9 mouse cellular contexts compared by ENCODE assay signal in genomic region chr6:108276880-108277507, GRCm38 (mm10).
DNase-seq lines count a peak whose midpoint lies in the region; ATAC-seq and TF ChIP-seq lines count a peak whose summit lies in the region.
"Had no signal": no experiment of that assay in that cellular context is flagged by ENCODE, and none has a peak within 500 bp of the region (broad histone marks: within the 10 kb centered on the region; RNA-seq: fewer than 3 reads in every experiment).

No protein-coding gene starts in this region.

- peaks cover 18% of the 10 kb centered on the region for H3K79me2 ChIP-seq in CH12.LX (replicated peaks; ENCODE audit: control insufficient read depth, extremely low read depth, insufficient read depth, poor library complexity, severe bottlenecking)

- no peak for TF ChIP-seq CTCF in CH12.LX (conservative IDR thresholded peaks at IDR 0.05 in 1 of 2, IDR thresholded peaks at IDR 0.05 in 1 of 2; ENCODE audit: low read depth in 2 of 2, low read length in 2 of 2)
- TF ChIP-seq CTCF in stomach, postnatal 0 days (IDR thresholded peaks at IDR 0.05; ENCODE audit: low read depth): no peak

- H3K4me3 ChIP-seq in heart, embryonic 12.5 days: no peak overlapping the region
- H3K4me3 ChIP-seq in CH12.LX (replicated peaks in 1 of 3; ENCODE audit: low read depth in 2 of 3, low read length in 2 of 3, poor library complexity in 1 of 3): no peak overlapping the region
- H3K4me3 ChIP-seq in stomach, postnatal 0 days (ENCODE audit: low read depth, low read length): no peak overlapping the region
- no peak overlapping the region for H3K4me3 ChIP-seq in midbrain, embryonic 15.5 days
- H3K4me3 ChIP-seq: embryonic facial prominence, embryonic 12.5 days had no signal

- no peaks in the 10 kb centered on the region for H3K9me3 ChIP-seq in heart, embryonic 12.5 days (replicated peaks)
- no peaks in the 10 kb centered on the region for H3K9me3 ChIP-seq in CH12.LX (replicated peaks; ENCODE audit: low read length)
- H3K9me3 ChIP-seq in stomach, postnatal 0 days (ENCODE audit: control insufficient read depth, low read length): no peaks in the 10 kb centered on the region
- no peaks in the 10 kb centered on the region for H3K9me3 ChIP-seq in midbrain, embryonic 15.5 days
- H3K9me3 ChIP-seq: embryonic facial prominence, embryonic 12.5 days had no signal

- ATAC-seq in heart, embryonic 12.5 days (ENCODE audit: insufficient number of reproducible peaks, low FRiP score): no peak
- no peak for ATAC-seq in stomach, postnatal 0 days (ENCODE audit: low FRiP score, low TSS enrichment)
- no peak for ATAC-seq in midbrain, embryonic 15.5 days (replicated peaks)

- no peaks in the 10 kb centered on the region for H3K27me3 ChIP-seq in heart, embryonic 12.5 days (replicated peaks)
- H3K27me3 ChIP-seq in CH12.LX (replicated peaks): no peaks in the 10 kb centered on the region
- no peaks in the 10 kb centered on the region for H3K27me3 ChIP-seq in stomach, postnatal 0 days (ENCODE audit: control insufficient read depth, insufficient read depth, low read length)
- no peaks in the 10 kb centered on the region for H3K27me3 ChIP-seq in midbrain, embryonic 15.5 days (replicated peaks)
- H3K27me3 ChIP-seq: embryonic facial prominence, embryonic 12.5 days had no signal

- 80% methylated on average over 12 of the region's 12 CpGs for WGBS in heart, embryonic 12.5 days
- WGBS in stomach, postnatal 0 days: 80% methylated on average over 12 of the region's 12 CpGs
- 87% methylated on average over 12 of the region's 12 CpGs for WGBS in midbrain, embryonic 15.5 days

- no peak for TF ChIP-seq RAD21 in CH12.LX (IDR thresholded peaks at IDR 0.05; ENCODE audit: low read depth, low read length)

- in situ Hi-C loops in CH12.LX (cut with MboI; ENCODE audit: low pct_ligation_motif_present, low pct_unique_long_range_greater_than_20kb, low sequenced_read_pairs): no loop called here

- DNase-seq in heart, adult 18-20 months: peak; percentile 45 to 55
- DNase-seq in CH12.LX (ENCODE audit: extremely low read depth): no peak
- peak; percentile 76 to 86 for DNase-seq in layer of hippocampus, adult 8-10 months (ENCODE audit: low spot score in 2 of 2)
- DNase-seq in lung, postnatal 36 days: peak; percentile 65
- DNase-seq in urinary bladder, adult 18-20 months (ENCODE audit: low spot score in 2 of 2): no peak
- DNase-seq in stomach, postnatal 0 days (ENCODE audit: low spot score): no peak

- peaks cover 54% of the 10 kb centered on the region for H3K4me1 ChIP-seq in heart, embryonic 12.5 days (replicated peaks)
- H3K4me1 ChIP-seq in CH12.LX (ENCODE audit: control insufficient read depth in 1 of 2, insufficient read depth in 2 of 2): peaks cover 34 to 64% of the 10 kb centered on the region in 2 experiments
- no peaks in the 10 kb centered on the region for H3K4me1 ChIP-seq in stomach, postnatal 0 days (replicated peaks; ENCODE audit: control insufficient read depth, insufficient read depth)
- no peaks in the 10 kb centered on the region for H3K4me1 ChIP-seq in midbrain, embryonic 15.5 days
- H3K4me1 ChIP-seq: embryonic facial prominence, embryonic 12.5 days had no signal

- TF ChIP-seq POLR2A in CH12.LX (IDR thresholded peaks at IDR 0.05; ENCODE audit: low read depth, low read length): no peak

- dilution Hi-C loops in CH12.LX (cut with MboI; ENCODE audit: extremely low pct_ligation_motif_present, extremely low pct_unique_long_range_greater_than_20kb, low sequenced_read_pairs): no loop called here

- no peaks in the 10 kb centered on the region for H3K36me3 ChIP-seq in heart, embryonic 12.5 days
- peaks cover 4 to 35% of the 10 kb centered on the region in 2 experiments for H3K36me3 ChIP-seq in CH12.LX (replicated peaks in 1 of 2; ENCODE audit: control insufficient read depth in 1 of 2, insufficient read depth in 1 of 2, low read length in 1 of 2)
- no peaks in the 10 kb centered on the region for H3K36me3 ChIP-seq in stomach, postnatal 0 days (ENCODE audit: control insufficient read depth, insufficient read depth, low read length)
- H3K36me3 ChIP-seq in midbrain, embryonic 15.5 days (replicated peaks): no peaks in the 10 kb centered on the region
- H3K36me3 ChIP-seq: embryonic facial prominence, embryonic 12.5 days had no signal

- TF ChIP-seq EP300 in CH12.LX (IDR thresholded peaks at IDR 0.05; ENCODE audit: low read length): no peak
- no peak for TF ChIP-seq EP300 in stomach, postnatal 0 days (optimal IDR thresholded peaks at IDR 0.05)

- H3K4me2 ChIP-seq in heart, embryonic 12.5 days: no peak overlapping the region
- no peak overlapping the region for H3K4me2 ChIP-seq in CH12.LX (ENCODE audit: insufficient read depth, low read depth, poor library complexity, severe bottlenecking)
- no peak overlapping the region for H3K4me2 ChIP-seq in stomach, postnatal 0 days (replicated peaks; ENCODE audit: low read depth)
- H3K4me2 ChIP-seq in midbrain, embryonic 15.5 days: no peak overlapping the region
- H3K4me2 ChIP-seq: embryonic facial prominence, embryonic 12.5 days had no signal

- no peak overlapping the region for H3K27ac ChIP-seq in heart, embryonic 12.5 days (ENCODE audit: poor library complexity, severe bottlenecking)
- peak overlapping the region; percentile 21; the same call in 1 of the 2 replicates for H3K27ac ChIP-seq in CH12.LX (ENCODE audit: insufficient read depth, low read depth)
- no peak overlapping the region for H3K27ac ChIP-seq in stomach, postnatal 0 days (replicated peaks)
- H3K27ac ChIP-seq in midbrain, embryonic 15.5 days: no peak overlapping the region
- H3K27ac ChIP-seq: embryonic facial prominence, embryonic 12.5 days had no signal

- H3K9ac ChIP-seq in heart, embryonic 12.5 days: no peak overlapping the region
- no peak overlapping the region for H3K9ac ChIP-seq in CH12.LX (ENCODE audit: insufficient read depth, low read depth)
- no peak overlapping the region for H3K9ac ChIP-seq in stomach, postnatal 0 days (ENCODE audit: low read length)
- no peak overlapping the region for H3K9ac ChIP-seq in midbrain, embryonic 15.5 days
- H3K9ac ChIP-seq: embryonic facial prominence, embryonic 12.5 days had no signal

TF ChIP-seq in CH12.LX, 34 proteins besides CTCF, POLR2A, EP300 and RAD21:
- TF ChIP-seq MAFK (IDR thresholded peaks at IDR 0.05; ENCODE audit: insufficient replicate concordance, low read length) (no peak), RCOR1 (conservative IDR thresholded peaks at IDR 0.05; ENCODE audit: low read depth, low read length) (no peak), TBP (conservative IDR thresholded peaks at IDR 0.05; ENCODE audit: low read depth, low read length) (no peak), IRF4 (IDR thresholded peaks at IDR 0.05; ENCODE audit: low read depth, low read length) (no peak), NELFE (IDR thresholded peaks at IDR 0.05; ENCODE audit: low read depth, low read length) (no peak), PAX5 (IDR thresholded peaks at IDR 0.05; ENCODE audit: low read length) (no peak), ELF1 (IDR thresholded peaks at IDR 0.05; ENCODE audit: low read depth, low read length) (no peak), TCF12 (IDR thresholded peaks at IDR 0.05; ENCODE audit: low read depth, low read length) (no peak), HCFC1 (IDR thresholded peaks at IDR 0.05; ENCODE audit: low read depth, low read length) (no peak), USF1 (IDR thresholded peaks at IDR 0.05; ENCODE audit: low read depth, low read length) (no peak), SIN3A (IDR thresholded peaks at IDR 0.05; ENCODE audit: low read length) (no peak), ZMIZ1 (IDR thresholded peaks at IDR 0.05; ENCODE audit: low read depth, low read length) (no peak), ZNF384 (IDR thresholded peaks at IDR 0.05; ENCODE audit: low read depth, low read length) (no peak)

Comparison
In these comparisons a context has a peak if more than half of its experiments do, and no peak if none do; other contexts are left out.
1. DNase-seq: peak in heart, adult 18-20 months (2 of 2), layer of hippocampus, adult 8-10 months (2 of 2) and lung, postnatal 36 days (single experiment); none in CH12.LX (single experiment), urinary bladder, adult 18-20 months (0 of 2) and stomach, postnatal 0 days (single experiment).